Mouse (Mus musculus): Measurements from ENCODE around the gene Il15.

Gene Il15

DNA sequence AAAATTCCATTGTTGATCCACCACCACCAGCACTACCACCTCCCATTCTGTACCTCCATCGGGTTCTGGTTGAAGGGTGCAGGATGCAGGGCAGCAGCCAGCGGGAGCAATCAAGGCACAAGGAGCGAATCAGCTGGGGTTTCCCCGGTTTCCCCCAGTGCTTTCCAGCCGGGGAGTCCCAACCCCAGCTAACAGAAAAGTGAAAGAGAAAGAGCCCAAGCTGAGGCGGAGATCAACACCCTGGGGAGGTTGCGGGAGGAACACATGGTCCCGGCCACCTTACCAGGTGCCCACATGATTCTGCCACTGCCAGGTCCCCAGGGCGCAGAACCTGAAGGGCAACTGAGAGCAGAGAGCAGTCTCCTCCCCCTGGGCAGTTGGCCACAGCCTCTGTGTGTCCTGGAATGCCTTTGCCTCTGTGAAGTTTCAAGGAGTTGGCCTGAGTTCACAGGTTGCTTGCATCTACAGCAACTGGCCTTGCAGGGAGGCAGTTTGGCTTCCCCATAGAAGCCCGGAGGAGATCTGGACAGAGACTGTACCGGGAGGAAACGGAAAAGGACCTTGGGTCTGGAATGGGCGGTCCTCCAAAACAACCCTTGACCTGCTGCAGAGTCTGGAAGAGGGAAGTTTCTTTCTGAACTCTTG is at the start of gene Il15:
Gene Il15 (minus strand): TSS at position 537 of the 645 bp plus-strand sequence.
- in situ Hi-C loops (cut with MboI; ENCODE audit: low pct_unique_long_range_greater_than_20kb in 1 of 2, low sequenced_read_pairs in 2 of 2, unreplicated experiment in 1 of 2), result no loop called here

GRCm38 (mm10) chr8:82444897-82445296 is 41.9 kb upstream of the Il15 start:
- in situ Hi-C loops (cut with MboI; ENCODE audit: low pct_unique_long_range_greater_than_20kb in 1 of 2, low sequenced_read_pairs in 2 of 2, unreplicated experiment in 1 of 2), result no loop called here

DNA sequence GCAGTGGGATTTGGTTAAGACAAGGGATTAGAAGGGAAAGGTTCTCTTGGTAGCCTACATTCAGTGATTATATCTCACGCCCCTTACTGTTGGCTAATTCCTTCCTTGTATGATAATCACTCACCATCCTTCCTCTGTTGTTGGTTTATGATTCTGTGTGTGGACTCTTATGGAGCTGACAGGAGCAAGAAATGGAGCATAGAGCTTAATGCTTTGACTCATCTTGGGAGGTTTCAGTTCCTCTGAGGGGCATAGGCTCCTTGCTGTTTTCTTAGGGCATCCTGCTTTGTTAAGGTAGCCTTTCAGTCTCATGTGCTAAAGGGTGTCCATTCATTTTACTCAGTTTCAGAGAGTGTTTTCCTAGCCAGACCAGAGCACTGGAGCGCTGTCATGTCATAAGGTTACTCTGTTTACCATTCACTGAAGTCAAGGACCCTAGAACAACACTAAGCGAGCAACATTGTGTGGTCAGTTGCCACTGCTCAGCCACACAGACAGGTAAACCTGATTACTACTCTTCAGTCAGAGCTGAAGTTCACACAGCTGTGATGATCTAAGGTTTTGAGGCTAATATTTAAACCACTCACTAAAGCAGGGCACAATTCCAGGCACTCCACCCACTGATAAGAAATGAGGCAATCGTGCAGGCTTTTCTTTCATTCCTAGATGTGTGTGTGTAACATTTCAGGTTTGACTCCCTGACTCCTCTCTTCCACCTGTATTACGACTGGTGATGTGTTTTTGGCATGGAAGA is 13.7 kb upstream of the Il15 start:
- in situ Hi-C loops (cut with MboI; ENCODE audit: low pct_unique_long_range_greater_than_20kb in 1 of 2, low sequenced_read_pairs in 2 of 2, unreplicated experiment in 1 of 2), result no loop called here

GRCm38 (mm10) chr8:82415485-82415884 is 12.5 kb upstream of the Il15 start:
- in situ Hi-C loops (cut with MboI; ENCODE audit: low pct_unique_long_range_greater_than_20kb in 1 of 2, low sequenced_read_pairs in 2 of 2, unreplicated experiment in 1 of 2), result no loop called here

DNA sequence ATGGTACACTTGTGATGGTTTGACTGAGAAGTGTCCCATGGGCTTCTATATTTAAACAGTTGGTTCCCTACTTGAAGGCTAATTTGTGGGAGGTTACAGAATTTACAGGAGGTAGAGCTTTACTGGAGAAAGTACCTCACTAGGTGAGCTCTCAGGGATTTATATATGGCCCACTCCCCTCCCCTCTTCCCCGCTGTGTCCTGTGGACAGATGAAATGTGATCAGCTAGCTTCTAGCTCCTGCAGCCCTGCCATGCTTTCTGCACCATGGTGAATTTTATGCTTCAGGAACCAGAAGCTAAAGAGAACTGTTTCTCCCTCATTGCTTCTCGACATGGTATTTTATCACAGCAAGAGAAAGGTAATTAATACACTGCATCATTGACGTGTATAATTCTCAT is 7.1 kb upstream of the Il15 start:
- in situ Hi-C loops (cut with MboI; ENCODE audit: low pct_unique_long_range_greater_than_20kb in 1 of 2, low sequenced_read_pairs in 2 of 2, unreplicated experiment in 1 of 2), result no loop called here

GRCm38 (mm10) chr8:82407060-82407459 is 4.0 kb upstream of the Il15 start:
- in situ Hi-C loops (cut with MboI; ENCODE audit: low pct_unique_long_range_greater_than_20kb in 1 of 2, low sequenced_read_pairs in 2 of 2, unreplicated experiment in 1 of 2), result no loop called here

GRCm38 (mm10) chr8:82404068-82404467 is 1.0 kb upstream of the Il15 start:
- in situ Hi-C loops (cut with MboI; ENCODE audit: low pct_unique_long_range_greater_than_20kb in 1 of 2, low sequenced_read_pairs in 2 of 2, unreplicated experiment in 1 of 2), result no loop called here

DNA sequence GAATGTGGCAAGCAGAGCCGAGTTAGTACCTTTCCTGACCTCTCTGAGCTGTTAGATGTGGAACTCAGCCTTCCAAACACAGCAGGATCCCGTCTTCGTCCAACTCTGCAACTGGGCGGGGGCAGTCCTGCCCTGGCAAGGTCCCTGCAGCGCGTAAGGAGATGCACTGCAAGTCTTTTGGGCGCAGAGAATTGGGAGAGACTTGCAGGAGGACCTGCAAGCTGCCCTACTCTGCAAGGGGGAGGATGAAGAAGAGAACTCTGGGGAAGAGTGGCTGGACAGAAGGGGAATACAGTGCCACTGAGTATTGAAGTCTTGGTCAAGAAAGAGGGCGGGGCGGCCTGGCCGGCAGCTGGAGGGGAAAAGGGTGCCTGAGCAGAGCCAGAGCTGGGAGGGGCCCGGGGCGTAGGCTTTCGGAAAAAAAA is 749 bp downstream of the Il15 start:
- in situ Hi-C loops (cut with MboI; ENCODE audit: low pct_unique_long_range_greater_than_20kb in 1 of 2, low sequenced_read_pairs in 2 of 2, unreplicated experiment in 1 of 2), result no loop called here

GRCm38 (mm10) chr8:82401490-82401889 is 1.5 kb downstream of the Il15 start:
- in situ Hi-C loops (cut with MboI; ENCODE audit: low pct_unique_long_range_greater_than_20kb in 1 of 2, low sequenced_read_pairs in 2 of 2, unreplicated experiment in 1 of 2), result no loop called here

DNA sequence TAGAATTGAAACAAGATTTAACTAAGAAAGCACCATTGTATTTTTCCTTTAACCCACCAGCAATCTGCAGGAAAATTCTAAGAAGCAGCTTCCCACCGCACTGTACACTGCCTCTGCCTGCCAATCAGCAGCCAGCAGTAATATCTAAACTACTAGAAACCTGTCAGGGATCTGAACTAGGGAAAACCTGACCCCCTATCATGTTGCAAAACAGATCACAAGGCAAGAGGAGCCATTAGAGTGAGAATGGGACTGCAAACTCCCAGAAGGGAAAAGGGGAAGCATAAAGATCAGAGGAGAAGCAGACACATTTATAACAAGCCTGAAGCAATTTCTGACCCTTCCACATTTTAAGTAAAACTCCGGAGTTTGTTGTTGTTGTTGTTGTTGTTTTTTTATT is 2.0 kb downstream of the Il15 start:
- in situ Hi-C loops (cut with MboI; ENCODE audit: low pct_unique_long_range_greater_than_20kb in 1 of 2, low sequenced_read_pairs in 2 of 2, unreplicated experiment in 1 of 2), result no loop called here

DNA sequence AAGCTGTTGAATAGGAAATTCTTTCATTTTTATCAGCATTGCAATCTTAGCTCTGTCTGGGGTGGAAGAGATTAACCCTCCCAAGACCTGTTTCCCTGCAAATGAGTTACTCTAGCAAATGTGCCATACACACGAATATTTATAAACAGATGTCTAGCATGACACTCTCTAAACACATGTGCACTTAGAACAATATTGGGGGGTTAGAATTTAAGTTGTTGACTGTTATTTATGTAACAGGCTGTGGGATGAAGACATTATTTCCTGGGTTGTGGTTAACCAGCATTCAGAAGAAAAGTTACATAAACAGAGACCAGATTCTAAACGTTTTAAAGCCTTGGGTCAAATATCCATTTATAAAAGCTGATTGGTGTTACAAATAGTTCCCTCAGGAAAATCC is 2.6 kb downstream of the Il15 start:
- in situ Hi-C loops (cut with MboI; ENCODE audit: low pct_unique_long_range_greater_than_20kb in 1 of 2, low sequenced_read_pairs in 2 of 2, unreplicated experiment in 1 of 2), result no loop called here

GRCm38 (mm10) chr8:82398546-82398945 is 4.5 kb downstream of the Il15 start:
- in situ Hi-C loops (cut with MboI; ENCODE audit: low pct_unique_long_range_greater_than_20kb in 1 of 2, low sequenced_read_pairs in 2 of 2, unreplicated experiment in 1 of 2), result no loop called here

DNA sequence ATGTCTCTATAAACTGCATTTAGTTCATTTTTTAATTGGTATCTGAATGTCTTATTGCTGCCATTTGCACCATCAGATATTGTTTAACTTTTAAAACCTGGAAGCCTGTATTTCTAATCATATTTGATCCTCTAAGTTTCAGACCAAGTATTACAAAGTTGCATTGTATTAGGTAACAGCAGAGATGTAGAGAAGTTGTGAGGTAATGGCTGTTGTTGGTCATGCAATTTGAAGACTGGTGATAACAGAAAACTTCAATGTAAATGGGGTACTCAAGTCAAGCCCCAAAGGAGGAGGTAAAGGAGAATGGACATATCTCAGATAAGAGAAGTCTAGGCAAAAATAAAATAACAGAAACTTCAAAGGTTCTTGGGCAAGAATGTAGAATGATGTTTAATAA is 11.8 kb downstream of the Il15 start:
- in situ Hi-C loops (cut with MboI; ENCODE audit: low pct_unique_long_range_greater_than_20kb in 1 of 2, low sequenced_read_pairs in 2 of 2, unreplicated experiment in 1 of 2), result no loop called here

GRCm38 (mm10) chr8:82388356-82388902 is 14.6 kb downstream of the Il15 start:
- in situ Hi-C loops (cut with MboI; ENCODE audit: low pct_unique_long_range_greater_than_20kb in 1 of 2, low sequenced_read_pairs in 2 of 2, unreplicated experiment in 1 of 2), result no loop called here

DNA sequence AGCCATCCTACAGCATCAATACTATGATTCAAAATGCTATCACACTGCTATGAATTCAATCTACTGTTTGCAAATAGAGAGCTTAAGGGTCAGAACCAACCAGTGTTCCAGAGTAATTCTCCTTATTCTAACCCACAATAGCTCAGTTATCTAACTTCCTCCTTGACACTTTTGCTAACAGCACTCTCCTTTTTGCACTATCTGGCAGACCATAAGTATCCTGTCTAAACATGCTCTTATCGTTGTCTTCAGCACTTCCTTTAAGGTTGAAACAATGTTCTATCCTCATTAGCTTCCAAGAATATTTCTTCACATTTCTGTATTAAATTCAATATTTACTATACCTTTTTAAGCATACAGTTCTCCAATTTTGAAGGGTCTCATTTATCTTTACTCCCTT is 15.4 kb downstream of the Il15 start:
- in situ Hi-C loops (cut with MboI; ENCODE audit: low pct_unique_long_range_greater_than_20kb in 1 of 2, low sequenced_read_pairs in 2 of 2, unreplicated experiment in 1 of 2), result no loop called here

DNA sequence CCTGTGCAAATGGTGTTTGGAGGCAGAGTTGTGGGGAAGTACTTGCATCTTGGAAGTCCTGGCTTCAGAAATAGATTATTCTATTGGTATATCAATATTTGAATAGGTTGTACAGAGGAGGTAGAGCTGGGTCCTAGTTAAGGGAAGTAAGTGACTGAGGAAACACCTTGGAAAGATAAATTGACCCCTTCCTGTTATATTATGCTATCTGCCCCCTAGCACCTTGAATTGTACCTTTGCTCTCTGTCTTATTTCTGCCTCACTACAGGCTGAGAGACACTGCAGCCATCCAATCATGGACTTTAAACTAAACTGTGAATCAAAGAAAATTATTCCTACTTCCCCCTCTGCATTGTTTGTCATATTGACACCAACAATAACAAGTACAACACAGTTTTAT is 17.2 kb downstream of the Il15 start:
- in situ Hi-C loops (cut with MboI; ENCODE audit: low pct_unique_long_range_greater_than_20kb in 1 of 2, low sequenced_read_pairs in 2 of 2, unreplicated experiment in 1 of 2), result no loop called here

DNA sequence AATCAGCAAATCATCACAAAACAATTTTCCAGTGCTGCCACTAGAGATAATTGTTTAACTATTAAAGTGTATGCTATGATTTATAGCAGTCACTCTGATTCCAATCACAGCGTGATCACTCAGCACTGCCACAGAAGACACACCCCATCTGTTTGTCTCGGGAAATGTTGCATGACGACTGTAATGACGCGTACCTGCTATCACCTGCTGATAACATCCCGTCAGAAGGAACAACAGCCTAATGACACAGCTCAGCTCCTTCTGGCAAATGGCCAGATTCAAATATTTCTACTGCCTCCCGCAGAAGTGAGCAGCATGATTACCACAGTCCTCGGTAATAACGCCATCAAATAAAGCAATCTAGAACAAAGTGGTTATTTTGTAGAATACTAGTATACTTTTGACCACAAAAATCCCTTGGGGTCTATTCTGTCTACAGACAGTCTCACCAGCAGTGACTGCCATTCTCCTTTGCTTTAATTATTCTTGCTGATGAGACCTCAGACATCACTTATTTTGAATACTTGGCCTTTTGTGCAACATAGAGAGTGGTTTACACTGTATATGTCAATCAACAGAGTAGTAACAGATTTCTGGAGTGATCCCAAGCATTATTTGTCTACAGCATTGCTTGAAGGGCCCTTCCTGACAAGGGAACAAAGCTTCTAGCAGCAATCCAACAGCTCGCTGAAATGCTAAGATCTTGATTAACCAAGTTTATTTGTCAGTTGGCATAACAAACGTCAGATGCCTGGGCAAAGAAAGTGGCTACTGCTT is 18.4 kb downstream of the Il15 start:
- in situ Hi-C loops (cut with MboI; ENCODE audit: low pct_unique_long_range_greater_than_20kb in 1 of 2, low sequenced_read_pairs in 2 of 2, unreplicated experiment in 1 of 2), result no loop called here

DNA sequence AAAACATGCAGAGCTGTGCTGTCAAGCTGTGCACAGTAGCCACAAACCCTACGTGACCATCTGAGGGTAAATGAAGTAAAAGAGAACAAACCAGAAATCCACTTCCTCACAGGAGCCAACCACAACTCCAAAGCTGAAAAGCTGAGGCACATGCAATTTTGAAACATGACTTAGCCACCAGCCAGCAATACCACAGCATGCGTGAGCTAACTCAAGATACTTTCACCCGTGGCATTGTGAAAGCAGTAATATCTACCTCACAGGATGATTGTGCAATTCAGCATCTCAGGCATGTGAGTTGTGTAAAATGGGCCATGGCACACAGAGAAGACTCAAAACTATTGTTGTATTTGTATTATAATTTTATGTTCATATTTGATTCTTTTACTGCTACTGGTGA is 19.7 kb downstream of the Il15 start:
- in situ Hi-C loops (cut with MboI; ENCODE audit: low pct_unique_long_range_greater_than_20kb in 1 of 2, low sequenced_read_pairs in 2 of 2, unreplicated experiment in 1 of 2), result no loop called here

GRCm38 (mm10) chr8:82382316-82382715 is 20.7 kb downstream of the Il15 start:
- in situ Hi-C loops (cut with MboI; ENCODE audit: low pct_unique_long_range_greater_than_20kb in 1 of 2, low sequenced_read_pairs in 2 of 2, unreplicated experiment in 1 of 2), result no loop called here
